Mouse (Mus musculus) frontal cortex, postnatal 14 days (tissue): Measurements from ENCODE around the gene Poldip2.
A peak's percentile ranks its signal among the peaks of the same experiment; 100 is the strongest.
"Not testable (repeated sequence)": the region's sequence is repeated elsewhere in the genome, so short reads cannot be mapped to it uniquely, and the experiment has no call there.

Experiments
- DNase-seq, 2 experiments: peaks; one replicate each; pipeline ENCODE4 v3.0.0; 2022; ENCODE audit warnings: low spot score in 2 of 2

Poldip2 gene

DNA sequence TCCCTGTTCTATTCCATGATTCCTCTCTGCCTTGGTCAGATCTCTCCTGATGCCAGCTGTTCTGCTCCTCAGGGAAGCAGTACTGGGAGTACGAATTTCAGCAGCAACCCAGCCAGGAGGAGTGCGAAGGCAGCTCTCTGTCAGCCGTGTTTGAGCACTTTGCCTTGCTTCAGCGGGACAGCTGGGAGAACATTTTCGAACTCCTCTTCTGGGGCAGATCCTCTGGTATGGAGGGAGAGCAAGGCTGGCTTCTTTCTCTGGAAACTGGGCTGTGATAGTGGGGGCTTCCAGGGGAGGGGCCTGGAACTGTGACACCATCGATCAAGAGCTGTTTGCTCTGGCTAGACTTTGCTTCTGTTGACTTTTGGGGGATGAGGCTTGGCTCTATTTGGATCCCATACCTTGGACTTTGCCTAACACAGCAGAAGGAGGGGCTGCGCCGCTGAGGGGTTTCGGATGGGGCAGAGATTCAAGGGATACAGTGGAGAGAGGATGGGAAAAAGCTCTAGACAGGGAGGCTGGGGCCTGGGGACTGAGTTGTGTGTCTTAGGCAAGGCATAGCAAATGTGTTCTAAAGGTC is 11.3 kb upstream of the Poldip2 start:
- no peak for DNase-seq

DNA sequence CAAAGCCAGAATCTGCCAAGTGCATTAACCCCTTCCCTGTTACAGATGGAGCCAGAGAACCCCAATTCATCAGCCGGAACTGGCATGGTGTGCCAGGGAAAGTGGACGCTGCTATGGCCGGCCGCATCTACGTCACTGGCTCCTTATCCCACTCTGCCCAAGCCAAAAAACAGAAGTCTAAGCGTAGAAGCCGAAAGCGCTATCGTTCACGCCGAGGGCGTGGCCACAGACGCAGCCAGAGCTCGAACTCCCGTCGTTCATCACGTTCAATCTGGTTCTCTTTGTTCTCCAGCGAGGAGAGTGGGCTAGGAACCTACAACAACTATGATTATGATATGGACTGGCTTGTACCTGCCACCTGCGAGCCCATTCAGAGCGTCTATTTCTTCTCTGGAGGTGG is 10.5 kb upstream of the Poldip2 start:
- DNase-seq: no peak

DNA sequence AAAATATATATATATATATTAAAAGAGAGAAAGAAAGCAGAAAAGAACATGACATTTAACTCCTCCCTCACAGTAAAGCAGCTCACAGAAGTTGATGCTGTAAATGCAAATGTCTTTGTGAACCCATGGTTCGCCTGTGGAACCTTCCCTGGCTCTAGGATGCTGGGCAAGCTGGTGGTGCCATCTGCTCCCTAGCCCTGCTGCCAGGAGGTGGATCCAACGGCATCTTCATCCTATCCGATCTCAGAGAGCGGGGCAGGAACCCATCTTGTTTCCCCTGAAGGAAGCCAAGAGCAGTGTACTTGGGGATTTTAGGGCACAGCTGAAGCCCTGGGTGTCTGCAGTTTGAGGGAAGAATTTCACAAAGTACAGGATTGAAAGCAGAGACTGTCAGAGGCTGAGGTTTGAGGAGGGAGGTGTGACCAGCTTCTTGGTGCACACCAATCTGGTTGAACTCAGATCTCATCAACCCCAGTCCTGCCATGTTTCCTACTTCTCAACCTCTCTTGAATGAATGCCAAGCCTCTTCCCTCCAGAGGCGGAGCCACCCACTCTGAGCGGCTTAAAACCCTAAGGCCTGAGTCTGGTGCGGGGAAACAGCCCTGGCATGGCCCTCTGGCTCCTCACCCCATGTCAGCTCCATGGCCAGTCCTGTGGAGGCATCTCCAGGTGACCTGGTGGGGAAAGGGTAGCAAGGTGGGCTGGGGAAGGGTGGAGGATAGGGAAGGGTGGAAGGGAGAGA is 8.9 kb upstream of the Poldip2 start, which contains the start of gene Sebox:
TSS of gene Sebox (plus strand) at position 539 of the 742 bp plus-strand sequence.
- DNase-seq: no peak

- no peak for DNase-seq
Measured at GRCm38 (mm10) chr11:78505430-78505829, 6.6 kb upstream of the Poldip2 start.

DNA sequence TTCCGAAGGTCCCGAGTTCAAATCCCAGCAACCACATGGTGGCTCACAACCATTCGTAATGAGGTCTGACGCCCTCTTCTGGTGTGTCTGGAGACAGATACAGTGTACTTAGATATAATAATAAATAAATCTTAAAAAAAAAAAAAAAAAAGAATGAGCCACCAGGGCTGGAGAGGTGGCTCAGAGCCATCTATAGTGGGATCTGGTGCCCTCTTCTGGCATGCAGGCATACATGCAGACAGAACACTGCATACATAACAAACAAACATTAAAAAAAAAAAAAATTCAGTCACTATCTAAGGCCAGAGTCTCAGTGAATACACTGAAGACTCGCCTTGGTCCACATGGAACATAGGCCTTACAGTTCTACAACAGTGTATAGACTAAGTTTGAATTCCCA is 2.8 kb upstream of the Poldip2 start:
- no peak for DNase-seq

GRCm38 (mm10) chr11:78513106-78513790 is 1.3 kb downstream of the Poldip2 start:
- no peak for DNase-seq

DNA sequence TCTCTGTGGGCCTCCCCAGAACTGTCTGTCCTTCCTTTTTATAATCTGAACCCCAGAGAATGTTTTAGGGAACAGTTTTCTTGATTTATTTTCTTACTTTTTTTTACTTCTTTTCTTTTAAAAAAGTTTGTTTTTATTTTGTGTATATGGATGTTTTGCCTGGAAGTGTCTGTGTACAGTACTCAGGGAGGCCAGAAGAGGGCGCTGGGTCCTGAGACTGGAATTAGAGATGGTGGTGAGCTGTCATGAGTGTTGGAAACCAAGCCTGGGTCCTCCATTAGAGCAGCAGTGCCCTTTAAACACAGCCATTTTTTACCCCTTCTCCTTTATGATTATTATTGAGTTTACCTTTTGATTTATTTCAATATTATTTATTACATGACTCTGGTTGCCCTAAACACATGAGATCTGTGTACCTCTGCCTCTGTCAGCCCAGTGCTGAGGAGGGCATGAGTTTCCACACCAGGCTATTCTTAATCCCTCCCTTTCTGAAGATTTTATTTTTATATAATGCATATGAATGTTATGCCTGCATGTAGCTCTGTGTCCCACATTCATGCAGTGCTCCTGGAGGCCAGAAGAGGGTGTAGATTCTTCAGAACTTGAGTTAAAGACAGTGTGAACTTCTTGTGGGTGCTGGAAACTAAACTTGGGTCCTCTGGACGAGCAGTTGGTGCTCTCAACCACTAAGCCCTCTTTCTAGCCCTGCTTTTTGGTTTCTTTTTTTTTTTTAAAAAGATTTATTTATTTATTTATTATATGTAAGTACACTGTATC is 3.7 kb downstream of the Poldip2 start:
- no peak for DNase-seq

GRCm38 (mm10) chr11:78518931-78519330 is 6.9 kb downstream of the Poldip2 start:
- DNase-seq: no peak

DNA sequence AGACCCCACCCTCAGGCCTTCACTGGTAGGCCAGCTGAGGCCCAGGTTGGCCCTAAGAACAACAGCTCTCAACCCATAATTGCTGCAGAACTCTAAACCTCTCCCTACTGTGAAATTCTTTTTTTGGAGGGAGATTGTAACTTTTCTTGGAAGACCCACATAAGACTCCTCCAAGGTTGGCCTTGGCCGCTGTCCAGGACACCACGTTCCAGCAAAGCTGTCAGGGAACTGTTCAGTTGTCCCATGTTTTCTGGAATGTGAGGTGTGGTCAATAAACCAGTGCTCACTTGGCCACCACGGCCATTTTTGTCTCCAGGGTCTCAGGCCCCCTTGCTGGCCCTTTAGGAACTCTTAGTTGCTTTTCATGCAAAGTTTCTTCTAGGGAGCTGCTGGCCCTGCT is 9.9 kb downstream of the Poldip2 start:
- DNase-seq: no peak

DNA sequence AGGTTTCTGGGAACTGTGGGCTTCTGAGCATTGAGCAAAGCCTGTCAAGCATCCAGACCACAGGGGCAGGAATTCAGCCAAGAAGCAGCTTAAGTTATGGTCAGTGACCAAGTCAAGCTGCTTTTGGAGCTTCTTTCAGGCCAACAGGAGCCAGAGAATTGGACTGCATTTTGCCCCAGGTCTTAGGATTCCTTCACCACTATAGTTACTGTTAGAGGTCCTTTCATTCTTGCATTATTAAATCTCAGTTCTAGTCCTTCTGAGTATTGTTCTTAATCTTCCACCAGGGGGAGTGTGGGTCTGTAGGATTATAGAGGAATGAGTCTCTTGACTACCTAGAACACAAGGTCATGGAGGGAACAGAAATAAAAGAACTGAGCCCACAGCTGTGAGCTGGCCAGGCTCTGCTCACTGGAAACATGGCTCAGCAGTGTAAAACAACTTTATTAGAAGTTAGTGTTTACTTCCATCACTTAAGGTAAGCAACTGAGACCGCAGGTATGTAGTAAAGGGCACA is 10.5 kb downstream of the Poldip2 start:
- no peak for DNase-seq

DNA sequence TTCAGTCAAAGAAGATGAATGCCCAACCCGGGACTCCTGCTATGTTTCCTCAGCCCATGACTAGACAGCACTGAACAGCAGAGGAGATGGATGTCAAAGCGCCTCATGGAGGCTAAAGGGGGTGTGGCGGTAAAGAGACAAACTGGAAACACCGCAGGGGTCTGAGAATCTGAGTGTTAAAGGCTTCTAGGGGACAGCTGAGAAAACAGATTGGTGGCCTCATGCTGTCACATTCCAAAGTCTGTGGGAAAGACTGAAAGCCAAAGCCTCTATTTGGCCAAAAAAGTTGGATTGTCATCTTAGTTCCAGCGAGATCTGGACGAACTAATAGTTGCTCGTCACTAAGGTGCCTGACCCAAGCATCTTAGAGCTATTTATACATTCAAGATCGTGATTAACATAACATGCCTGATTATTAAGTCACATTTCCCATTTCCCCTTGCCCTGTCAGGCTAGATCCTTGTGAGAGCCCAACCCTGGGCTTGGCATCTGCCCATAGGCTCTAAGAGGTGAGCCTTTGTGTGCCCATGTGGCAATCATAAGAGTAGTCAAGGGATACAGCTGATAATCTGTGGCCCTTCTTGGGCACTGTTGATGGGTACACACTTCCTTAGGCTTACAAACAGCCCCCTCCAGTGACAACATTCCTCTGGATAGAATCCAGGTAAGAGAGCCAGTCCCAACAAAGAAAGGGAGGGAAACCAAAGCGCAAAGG is 11.4 kb downstream of the Poldip2 start:
- DNase-seq: no peak

GRCm38 (mm10) chr11:78524838-78525237 is 12.8 kb downstream of the Poldip2 start:
- DNase-seq: no peak

- no peak for DNase-seq
Measured at GRCm38 (mm10) chr11:78528714-78529113, 16.7 kb downstream of the Poldip2 start.

DNA sequence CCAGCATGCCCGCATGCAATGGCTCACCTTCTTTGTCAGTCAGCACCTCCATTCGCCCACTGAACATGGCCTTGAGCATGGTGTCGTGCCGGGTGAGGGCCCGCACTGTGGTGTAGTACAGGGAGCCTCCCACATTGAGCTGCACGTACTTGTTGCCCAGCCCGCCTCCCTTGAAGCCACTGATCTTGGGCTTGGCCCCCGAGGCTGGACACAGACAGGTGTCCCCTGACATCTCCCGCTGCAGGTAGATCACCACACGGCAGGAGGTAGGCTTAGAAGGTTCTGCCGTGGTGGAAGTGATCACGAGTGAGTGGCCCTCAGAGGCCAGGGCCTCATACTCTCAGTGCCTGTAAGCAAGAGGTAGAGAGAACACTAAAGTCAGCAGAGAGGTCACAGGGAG is 18.0 kb downstream of the Poldip2 start:
- no peak for DNase-seq

DNA sequence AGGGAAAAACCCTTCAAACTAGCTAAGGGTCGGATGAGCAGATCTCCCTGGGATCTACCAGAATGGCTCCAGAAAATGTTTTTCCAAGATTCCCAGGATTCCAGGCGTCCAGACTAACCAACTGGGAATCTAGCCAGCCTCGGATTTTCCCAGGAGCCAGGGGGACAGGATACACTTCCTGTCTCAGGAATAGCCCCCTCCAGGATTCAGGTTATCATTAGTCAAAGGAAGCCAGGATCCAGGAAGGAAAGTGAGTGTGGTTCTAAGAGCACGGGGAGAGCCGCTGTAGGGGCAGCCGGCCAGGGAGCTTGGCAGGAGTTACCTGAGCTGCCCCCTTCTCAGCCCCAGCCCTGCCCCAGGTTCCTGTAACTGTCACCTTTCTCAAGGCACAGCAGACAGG is 19.1 kb downstream of the Poldip2 start:
- no peak for DNase-seq

GRCm38 (mm10) chr11:78531515-78531914 is 19.5 kb downstream of the Poldip2 start:
- DNase-seq: not testable (repeated sequence)

DNA sequence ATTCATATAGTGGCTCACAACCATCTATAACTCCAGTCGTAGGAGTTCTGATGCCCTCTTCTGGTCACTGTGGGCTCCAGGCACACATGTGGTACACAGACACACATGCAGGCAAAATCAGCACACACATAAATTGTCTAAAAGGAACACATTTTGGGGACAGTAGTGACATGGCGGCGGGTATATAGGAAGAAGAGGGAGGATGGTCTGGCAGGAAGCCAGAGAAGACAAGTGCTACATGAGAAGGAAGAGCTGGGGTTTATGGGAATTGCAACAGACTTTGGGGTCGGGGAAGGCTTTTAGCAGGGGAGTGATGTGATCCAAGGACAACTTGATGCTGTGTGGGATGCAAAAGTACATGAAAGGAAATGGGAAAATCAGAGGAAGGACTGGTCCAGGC is 22.5 kb downstream of the Poldip2 start:
- DNase-seq: no peak

- DNase-seq: no peak
Measured at GRCm38 (mm10) chr11:78535376-78536079, 23.5 kb downstream of the Poldip2 start.

DNA sequence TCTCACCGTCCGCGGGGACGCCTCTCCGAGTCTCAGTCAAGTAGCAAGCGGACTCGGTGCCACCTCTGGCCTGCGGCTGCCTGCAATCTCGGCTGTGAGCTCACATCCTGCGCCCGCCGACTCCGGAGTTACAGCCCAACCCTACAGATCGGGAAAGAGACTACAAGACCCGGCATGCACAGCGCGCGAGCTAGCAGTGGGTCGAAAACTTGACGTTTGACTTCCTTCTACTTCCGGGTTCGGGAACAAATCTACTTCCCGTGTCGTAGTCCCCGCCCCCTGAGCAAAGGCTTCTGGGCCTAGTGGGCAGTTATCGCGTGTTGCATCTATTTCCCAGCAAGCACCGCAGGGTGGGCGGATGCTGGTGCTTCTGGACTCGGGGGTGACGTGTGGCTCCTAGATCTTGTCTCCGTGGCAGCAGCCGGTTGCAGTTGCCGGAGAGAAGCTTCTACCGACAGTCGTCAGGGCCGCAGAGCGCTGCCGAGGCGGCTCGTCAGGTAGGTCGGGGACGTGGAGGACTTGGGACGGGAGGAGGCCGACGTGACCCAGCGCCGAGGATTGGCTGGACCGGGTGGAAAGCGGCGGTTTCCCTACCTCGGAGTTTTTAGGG is 24.2 kb downstream of the Poldip2 start, which contains the start of the genes Tnfaip1 and Ift20:
TSS of gene Tnfaip1 (minus strand) at position 253 of the 610 bp plus-strand sequence.
TSS of gene Ift20 (plus strand) at position 282 of the 610 bp plus-strand sequence.
- DNase-seq: peak; percentile 96 to 98

- DNase-seq: no peak
Measured at GRCm38 (mm10) chr11:78536690-78537084, 24.7 kb downstream of the Poldip2 start.
